Mouse (Mus musculus) stomach, postnatal 0 days (tissue): Measurements from ENCODE around the gene Ush2a. TPM values are rescaled to one million over a fixed set of nuclear protein-coding genes. Genes with fewer than 3 reads are reported as not detected.

Experiments
- ATAC-seq: fragments of 200-750 bp; cut with Nextera tagmentation; 2 replicates; pipeline ENCODE4 v1.8.0; 2017; ENCODE audit not compliant: low FRiP score, low TSS enrichment
- DNase-seq: peaks from one replicate; pipeline ENCODE4 v3.0.0-alpha.2; 2016; ENCODE audit warnings: low spot score
- H3K27ac ChIP-seq: fragments of 300-500 bp; sonication (generic); replicated peaks from 2 replicates; pipeline ENCODE4 v1.5.1; 2014; ENCODE audit warnings: mild to moderate bottlenecking, control low read depth
- H3K27me3 ChIP-seq: fragments of 300-500 bp; sonication (generic); 2 replicates; pipeline ENCODE4 v1.6.1; 2014; ENCODE audit warnings: low read length; ENCODE audit not compliant: control insufficient read depth, insufficient read depth
- H3K36me3 ChIP-seq: fragments of 300-500 bp; sonication (generic); 2 replicates; pipeline ENCODE4 v1.6.1; 2014; ENCODE audit warnings: low read length, mixed read lengths; ENCODE audit not compliant: control insufficient read depth, insufficient read depth
- H3K4me1 ChIP-seq: fragments of 300-500 bp; sonication (generic); replicated peaks from 2 replicates; pipeline ENCODE4 v1.6.1; 2014; ENCODE audit warnings: antibody characterized with exemption; ENCODE audit not compliant: control insufficient read depth, insufficient read depth
- H3K4me2 ChIP-seq: fragments of 300-500 bp; sonication (generic); replicated peaks from 2 replicates; pipeline ENCODE4 v1.6.1; 2014; ENCODE audit warnings: low read depth, mild to moderate bottlenecking, control low read depth, moderate library complexity
- H3K4me3 ChIP-seq: fragments of 300-500 bp; sonication (generic); 2 replicates; pipeline ENCODE4 v1.5.1; 2014; ENCODE audit warnings: low read depth, low read length, control low read depth
- H3K9ac ChIP-seq: fragments of 300-500 bp; sonication (generic); 2 replicates; pipeline ENCODE4 v1.6.1; 2014; ENCODE audit warnings: mild to moderate bottlenecking, low read length, control low read depth, mixed read lengths
- H3K9me3 ChIP-seq: fragments of 300-500 bp; sonication (generic); 2 replicates; pipeline ENCODE4 v1.6.1; 2016; ENCODE audit warnings: low read length; ENCODE audit not compliant: control insufficient read depth
- CTCF ChIP-seq: IDR thresholded peaks from 2 replicates; pipeline ENCODE4 v1.5.1; 2016; ENCODE audit warnings: antibody characterized with exemption, low read depth, mild to moderate bottlenecking, moderate library complexity
- EP300 ChIP-seq: optimal IDR thresholded peaks from 2 replicates; pipeline ENCODE3; 2016; ENCODE audit warnings: antibody characterized with exemption
- WGBS: fragments of 180-500 bp; shearing (Covaris S2); extraction: QIAGEN DNeasy Blood & Tissue Kit; methylation state at CpG from one replicate; pipeline ENCODE4 v1.1.7; 2014; 5-methylcytosine and 5-hydroxymethylcytosine counted together
- polyA plus RNA-seq: library from polyadenylated mRNA; unstranded; fragments of >200 nt; fragmentation: Nextera tagmentation; extraction: Ambion mirVana; gene quantifications from 2 replicates; pipeline ENCODE4 v1.2.1, GENCODE M21; 2015

The Ush2a gene
- polyA plus RNA-seq, 1 experiment from 2014 or later: not detected

DNA sequence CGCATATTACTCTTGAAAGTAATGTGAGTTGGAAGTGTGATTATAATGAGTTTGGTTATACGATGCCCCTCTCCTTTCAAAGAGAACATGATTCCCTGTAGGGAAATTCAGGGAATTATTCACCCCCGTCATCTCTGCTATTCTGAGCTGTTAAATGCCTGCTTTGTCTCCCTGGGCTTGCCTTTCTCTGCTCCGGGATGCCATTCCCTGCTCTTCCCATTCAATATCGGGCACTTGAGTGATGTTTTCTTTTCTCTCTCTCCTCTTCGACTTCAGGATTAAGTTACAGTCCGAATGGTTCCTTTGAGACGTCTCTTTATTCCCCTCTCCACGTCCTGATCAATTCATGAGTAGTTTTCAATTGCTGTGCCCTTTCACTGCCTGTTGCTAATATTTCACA is 572.1 kb downstream of the Ush2a start:
- Histone ChIP-seq H3K4me1 (no peaks in the 10 kb centered on the region), H3K9ac (no peak overlapping the region), H3K9me3 (no peaks in the 10 kb centered on the region), H3K27ac (no peak overlapping the region), H3K36me3 (no peaks in the 10 kb centered on the region), H3K4me2 (no peak overlapping the region), H3K27me3 (no peaks in the 10 kb centered on the region), H3K4me3 (no peak overlapping the region)
- ATAC-seq (no peak), DNase-seq (no peak)
- TF ChIP-seq EP300: no peak
- no peak for TF ChIP-seq CTCF
- 66% methylated on average over 9 of the region's 9 CpGs for WGBS

DNA sequence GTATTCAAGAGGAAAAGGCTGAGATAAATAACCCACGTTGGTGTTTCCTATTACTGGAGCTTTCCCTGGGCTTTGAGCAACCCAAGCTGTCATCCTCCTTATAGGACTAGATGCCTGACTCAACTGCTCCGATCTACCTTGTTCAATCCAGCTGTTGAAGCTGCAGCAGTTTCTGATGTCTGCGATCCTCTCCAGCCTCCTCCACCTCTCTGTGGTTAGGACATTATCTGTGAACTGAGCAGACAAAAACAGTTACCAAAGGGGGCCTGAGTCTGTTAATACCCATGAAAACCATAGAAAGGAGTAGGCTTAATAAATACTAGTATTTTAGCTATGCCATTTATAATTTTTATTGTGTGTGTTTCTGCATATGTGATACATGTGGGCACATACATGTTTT is 572.9 kb downstream of the Ush2a start:
- ATAC-seq: no peak
- no peaks in the 10 kb centered on the region for H3K36me3 ChIP-seq

DNA sequence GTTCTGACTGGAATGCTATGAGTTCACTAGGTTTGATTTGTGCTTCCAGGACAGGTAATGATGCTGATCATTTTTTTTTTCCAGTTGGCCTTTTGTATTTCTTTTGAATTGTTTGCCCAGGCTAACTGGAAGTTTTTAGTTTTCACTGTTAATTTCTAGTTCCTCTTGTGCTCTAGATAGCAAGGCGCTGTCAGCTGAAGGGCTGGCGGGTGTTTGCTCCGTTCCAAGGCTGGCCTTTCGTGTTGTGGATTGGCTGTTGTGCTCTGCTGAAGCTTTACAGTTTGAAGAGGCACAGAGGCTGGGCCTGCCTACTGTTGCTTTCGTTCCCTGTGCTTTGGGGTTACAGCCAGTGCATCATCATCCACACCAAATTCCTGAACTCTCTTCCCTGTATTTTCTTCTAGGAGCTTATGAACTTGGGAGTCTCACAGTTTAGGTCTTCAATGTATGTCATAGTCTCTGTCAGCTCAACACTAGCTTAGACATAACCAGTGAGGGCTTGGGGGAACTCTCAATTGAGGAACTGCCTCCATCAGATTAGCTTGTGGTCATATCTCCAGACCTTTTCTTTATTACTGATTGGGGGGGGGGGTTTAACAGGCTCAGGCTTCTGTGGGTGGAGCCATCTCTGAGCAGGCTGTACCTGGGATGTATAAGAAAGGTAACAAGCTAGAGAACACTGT is 575.9 kb downstream of the Ush2a start:
- Histone ChIP-seq H3K4me2 (no peak overlapping the region), H3K36me3 (no peaks in the 10 kb centered on the region), H3K9ac (no peak overlapping the region), H3K9me3 (no peaks in the 10 kb centered on the region), H3K27ac (no peak overlapping the region), H3K4me1 (no peaks in the 10 kb centered on the region), H3K27me3 (no peaks in the 10 kb centered on the region), H3K4me3 (no peak overlapping the region)
- no peak for ATAC-seq
- no peak for DNase-seq
- WGBS: 83% methylated on average over 5 of the region's 5 CpGs
- no peak for TF ChIP-seq EP300
- no peak for TF ChIP-seq CTCF

More for the DNA sequence above, 572.9 kb downstream of the Ush2a start:
- Histone ChIP-seq H3K27ac (no peak overlapping the region), H3K9me3 (no peaks in the 10 kb centered on the region), H3K4me3 (no peak overlapping the region), H3K9ac (no peak overlapping the region), H3K4me2 (no peak overlapping the region), H3K27me3 (no peaks in the 10 kb centered on the region), H3K4me1 (no peaks in the 10 kb centered on the region)
- 82% methylated on average over 3 of the region's 3 CpGs for WGBS
- no peak for DNase-seq
- TF ChIP-seq CTCF: no peak

DNA sequence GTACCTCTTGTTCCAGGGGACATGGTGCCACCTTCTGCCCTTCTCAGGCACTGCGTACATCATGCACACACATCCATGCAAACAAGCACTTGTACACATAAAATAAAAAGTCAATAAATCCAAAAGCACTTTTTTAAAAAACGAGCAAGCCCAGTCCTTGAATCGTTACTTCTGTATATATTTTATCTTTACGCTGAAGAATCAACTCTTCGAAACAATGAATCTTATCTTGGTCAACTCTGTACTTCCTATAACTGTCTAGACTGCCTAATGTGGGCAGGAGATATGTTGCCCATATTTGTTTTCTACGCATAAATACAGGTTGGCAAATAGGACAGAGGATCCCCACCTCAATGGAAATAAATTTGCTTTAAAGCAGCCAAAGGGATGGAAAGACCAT is 585.4 kb downstream of the Ush2a start:
- no peak for ATAC-seq
- DNase-seq: no peak
- Histone ChIP-seq H3K9ac (no peak overlapping the region), H3K27me3 (no peaks in the 10 kb centered on the region), H3K27ac (no peak overlapping the region), H3K4me1 (no peaks in the 10 kb centered on the region), H3K9me3 (no peaks in the 10 kb centered on the region), H3K4me2 (no peak overlapping the region), H3K4me3 (no peak overlapping the region), H3K36me3 (no peaks in the 10 kb centered on the region)
- WGBS: 76% methylated on average over 6 of the region's 6 CpGs
- TF ChIP-seq EP300 (no peak), CTCF (no peak)

DNA sequence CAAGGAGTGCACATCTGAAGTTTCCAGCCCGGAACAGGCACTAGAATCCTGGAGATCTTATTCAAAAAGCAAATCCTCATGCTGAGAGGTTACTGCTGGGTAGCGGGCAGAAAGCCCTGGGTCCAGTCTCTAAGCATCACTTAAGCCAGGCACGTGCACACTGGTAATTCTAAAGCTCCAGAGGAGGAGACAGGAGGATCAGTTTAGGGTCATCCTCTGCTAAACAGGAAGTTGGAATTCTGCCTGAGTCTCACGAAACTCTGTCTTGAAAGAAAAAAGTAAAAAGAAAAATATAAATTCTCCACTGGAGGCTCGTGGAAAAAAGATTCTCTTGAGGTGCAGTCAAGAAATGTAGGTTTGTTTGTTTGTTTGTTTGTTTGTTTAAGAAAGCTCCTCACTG is 591.0 kb downstream of the Ush2a start:
- no peak overlapping the region for H3K9ac ChIP-seq
- WGBS: 58% methylated on average over 5 of the region's 5 CpGs
- H3K4me3 ChIP-seq: no peak overlapping the region

DNA sequence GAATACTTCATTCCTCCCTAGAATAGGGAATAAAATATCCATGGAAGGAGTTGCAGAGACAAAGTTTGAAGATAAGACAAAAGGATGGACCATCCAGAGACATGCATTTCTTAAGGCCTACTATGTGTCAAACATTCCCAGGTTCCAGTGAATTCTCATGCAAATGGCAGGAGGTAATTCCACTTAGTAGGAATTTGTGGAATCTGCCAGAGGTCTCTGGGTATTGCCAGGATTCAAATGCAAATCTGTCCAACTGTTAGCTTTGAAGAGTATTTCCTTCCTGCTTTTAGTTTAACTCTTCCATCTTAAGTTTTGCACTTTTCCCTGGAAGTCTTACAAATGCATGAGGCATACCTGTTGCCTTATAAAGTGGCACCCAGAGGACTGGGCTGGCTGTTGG is 592.4 kb downstream of the Ush2a start:
- no peak for ATAC-seq
- H3K9me3 ChIP-seq: no peaks in the 10 kb centered on the region
- H3K9ac ChIP-seq: no peak overlapping the region
- no peak overlapping the region for H3K4me2 ChIP-seq
- no peaks in the 10 kb centered on the region for H3K27me3 ChIP-seq
- H3K36me3 ChIP-seq: no peaks in the 10 kb centered on the region
- H3K27ac ChIP-seq: no peak overlapping the region
- TF ChIP-seq EP300 (no peak), CTCF (no peak)
- H3K4me3 ChIP-seq: no peak overlapping the region
- DNase-seq: no peak
- no peaks in the 10 kb centered on the region for H3K4me1 ChIP-seq

More for the DNA sequence above, 591.0 kb downstream of the Ush2a start:
- Histone ChIP-seq H3K9me3 (no peaks in the 10 kb centered on the region), H3K27ac (no peak overlapping the region), H3K27me3 (no peaks in the 10 kb centered on the region), H3K4me1 (no peaks in the 10 kb centered on the region), H3K36me3 (no peaks in the 10 kb centered on the region), H3K4me2 (no peak overlapping the region)
- DNase-seq: no peak
- no peak for TF ChIP-seq EP300
- no peak for ATAC-seq
